Mouse (Mus musculus) cerebellum, postnatal 25 days (tissue): ENCODE measurements at regions not wholly inside any gene's neighbourhood (a gene's known extent, or its start where the extent isn't known, plus 50 kb on each side); places are given as distances from the start of the nearest gene placed in this dataset.

Source experiments
- DNase-seq, 2 experiments: peaks; one replicate each; pipeline ENCODE4 v3.0.0; 2021; ENCODE audit warnings: mixed read lengths in 2 of 2

- DNase-seq: no peak
These were observed 119.3 kb downstream of the Ttc8 start for GRCm38 (mm10) chr12:99039497-99040322.

- DNase-seq: no peak
These were observed 121.2 kb downstream of the Ttc8 start for GRCm38 (mm10) chr12:99041606-99042005.

- DNase-seq: no peak
These were observed 122.8 kb downstream of the Ttc8 start for GRCm38 (mm10) chr12:99042918-99043862.

- no peak for DNase-seq
These were observed 124.1 kb downstream of the Ttc8 start for GRCm38 (mm10) chr12:99044477-99044876.

GRCm38 (mm10) chr12:99050426-99050825 is 130.1 kb downstream of the Ttc8 start:
- no peak for DNase-seq

- peak; percentile 75 to 82 for DNase-seq
These were observed 132.2 kb downstream of the Ttc8 start for GRCm38 (mm10) chr12:99052599-99052998.

GRCm38 (mm10) chr12:99057521-99057920 is 137.1 kb downstream of the Ttc8 start:
- peak; percentile 35 to 58 for DNase-seq

- DNase-seq: no peak
These were observed 138.5 kb downstream of the Ttc8 start for GRCm38 (mm10) chr12:99058916-99059315.

- DNase-seq: no peak
These were observed 139.1 kb downstream of the Ttc8 start for GRCm38 (mm10) chr12:99059491-99059890.

GRCm38 (mm10) chr12:99060702-99061101 is 140.3 kb downstream of the Ttc8 start:
- no peak for DNase-seq

GRCm38 (mm10) chr12:99063441-99063840 is 143.1 kb downstream of the Ttc8 start:
- no peak for DNase-seq

- no peak for DNase-seq
These were observed 143.5 kb downstream of the Ttc8 start for GRCm38 (mm10) chr12:99063885-99064284.

GRCm38 (mm10) chr12:99067962-99068361 is 147.6 kb downstream of the Ttc8 start:
- no peak for DNase-seq

- DNase-seq: no peak
These were observed 153.4 kb downstream of the Ttc8 start for GRCm38 (mm10) chr12:99073766-99074165.

GRCm38 (mm10) chr12:99077366-99077765 is 157.0 kb downstream of the Ttc8 start:
- peak in 1 of 2 experiments; percentile 24 for DNase-seq

- DNase-seq: no peak
These were observed 159.5 kb downstream of the Ttc8 start for GRCm38 (mm10) chr12:99079873-99080272.

GRCm38 (mm10) chr12:99083616-99084015 is 163.2 kb downstream of the Ttc8 start:
- DNase-seq: no peak

GRCm38 (mm10) chr12:99084144-99084543 is 163.8 kb downstream of the Ttc8 start:
- peak; percentile 93 to 94 for DNase-seq

- no peak for DNase-seq
These were observed 166.9 kb downstream of the Ttc8 start for GRCm38 (mm10) chr12:99087286-99087685.

GRCm38 (mm10) chr12:99091770-99092169 is 171.4 kb downstream of the Ttc8 start:
- DNase-seq: no peak

- no peak for DNase-seq
These were observed 172.8 kb downstream of the Ttc8 start for GRCm38 (mm10) chr12:99093151-99093550.

- DNase-seq: no peak
These were observed 173.6 kb downstream of the Ttc8 start for GRCm38 (mm10) chr12:99093989-99094388.

- DNase-seq: peak; percentile 89 to 93
These were observed 176.7 kb downstream of the Ttc8 start for GRCm38 (mm10) chr12:99096930-99097617.
